Mouse (Mus musculus) stomach, postnatal 0 days (tissue): ENCODE data around the gene Ubr4. TPM values are rescaled to one million over a fixed set of nuclear protein-coding genes. Genes with fewer than 3 reads are reported as not detected.

Experiments
- ATAC-seq: fragments of 200-750 bp; cut with Nextera tagmentation; 2 replicates; pipeline ENCODE4 v1.8.0; 2017; ENCODE audit not compliant: low FRiP score, low TSS enrichment
- DNase-seq: peaks from one replicate; pipeline ENCODE4 v3.0.0-alpha.2; 2016; ENCODE audit warnings: low spot score
- H3K27ac ChIP-seq: fragments of 300-500 bp; sonication (generic); replicated peaks from 2 replicates; pipeline ENCODE4 v1.5.1; 2014; ENCODE audit warnings: mild to moderate bottlenecking, control low read depth
- H3K27me3 ChIP-seq: fragments of 300-500 bp; sonication (generic); 2 replicates; pipeline ENCODE4 v1.6.1; 2014; ENCODE audit warnings: low read length; ENCODE audit not compliant: control insufficient read depth, insufficient read depth
- H3K36me3 ChIP-seq: fragments of 300-500 bp; sonication (generic); 2 replicates; pipeline ENCODE4 v1.6.1; 2014; ENCODE audit warnings: low read length, mixed read lengths; ENCODE audit not compliant: control insufficient read depth, insufficient read depth
- H3K4me1 ChIP-seq: fragments of 300-500 bp; sonication (generic); replicated peaks from 2 replicates; pipeline ENCODE4 v1.6.1; 2014; ENCODE audit warnings: antibody characterized with exemption; ENCODE audit not compliant: control insufficient read depth, insufficient read depth
- H3K4me2 ChIP-seq: fragments of 300-500 bp; sonication (generic); replicated peaks from 2 replicates; pipeline ENCODE4 v1.6.1; 2014; ENCODE audit warnings: low read depth, mild to moderate bottlenecking, control low read depth, moderate library complexity
- H3K4me3 ChIP-seq: fragments of 300-500 bp; sonication (generic); 2 replicates; pipeline ENCODE4 v1.5.1; 2014; ENCODE audit warnings: low read depth, low read length, control low read depth
- H3K9ac ChIP-seq: fragments of 300-500 bp; sonication (generic); 2 replicates; pipeline ENCODE4 v1.6.1; 2014; ENCODE audit warnings: mild to moderate bottlenecking, low read length, control low read depth, mixed read lengths
- H3K9me3 ChIP-seq: fragments of 300-500 bp; sonication (generic); 2 replicates; pipeline ENCODE4 v1.6.1; 2016; ENCODE audit warnings: low read length; ENCODE audit not compliant: control insufficient read depth
- CTCF ChIP-seq: IDR thresholded peaks from 2 replicates; pipeline ENCODE4 v1.5.1; 2016; ENCODE audit warnings: antibody characterized with exemption, low read depth, mild to moderate bottlenecking, moderate library complexity
- EP300 ChIP-seq: optimal IDR thresholded peaks from 2 replicates; pipeline ENCODE3; 2016; ENCODE audit warnings: antibody characterized with exemption
- WGBS: fragments of 180-500 bp; shearing (Covaris S2); extraction: QIAGEN DNeasy Blood & Tissue Kit; methylation state at CpG from one replicate; pipeline ENCODE4 v1.1.7; 2014; 5-methylcytosine and 5-hydroxymethylcytosine counted together
- microRNA-seq: library from miRNA; unstranded; fragments of <30 nt; microRNA quantifications from one replicate; pipeline ENCODE4, GENCODE M21; 2016
- polyA plus RNA-seq: library from polyadenylated mRNA; unstranded; fragments of >200 nt; fragmentation: Nextera tagmentation; extraction: Ambion mirVana; gene quantifications from 2 replicates; pipeline ENCODE4 v1.2.1, GENCODE M21; 2015

Ubr4 gene
- polyA plus RNA-seq, 1 experiment from 2014 or later: 32.8 TPM

- Histone ChIP-seq H3K27ac (no peak overlapping the region), H3K36me3 (no peaks in the 10 kb centered on the region), H3K4me1 (peaks cover 5% of the 10 kb centered on the region; the same call in 1 of the 2 replicates), H3K4me2 (no peak overlapping the region), H3K27me3 (no peaks in the 10 kb centered on the region), H3K4me3 (no peak overlapping the region), H3K9me3 (no peaks in the 10 kb centered on the region), H3K9ac (no peak overlapping the region)
- 64% methylated on average over 9 of the region's 9 CpGs for WGBS
- TF ChIP-seq EP300: no peak
- TF ChIP-seq CTCF: no peak
- ATAC-seq (no peak), DNase-seq (no peak)
Measured at GRCm38 (mm10) chr4:139536706-139537105, 184.3 kb downstream of the Ubr4 start.

Small RNA genes lying within 50 kb of the gene (microRNA-seq; reads per million reads assigned to microRNA genes)
- gene Gm24245 (not detected), gene Gm25732 (not detected)

Other genes with a start within 250 kb of the Ubr4 start
- 569 and 588 TPM in 2 replicates for gene Minos1, start 221.5 kb upstream of the Ubr4 start, polyA plus RNA-seq
- gene Capzb, start 159.7 kb upstream of the Ubr4 start, polyA plus RNA-seq: 341 and 344 TPM in 2 replicates
- 20.9 and 22.2 TPM in 2 replicates for gene Pqlc2, start 41.9 kb upstream of the Ubr4 start, polyA plus RNA-seq
- 73.2 and 73.8 TPM in 2 replicates for gene Akr7a5, start 41.9 kb upstream of the Ubr4 start, polyA plus RNA-seq
- 41.0 and 43.7 TPM in 2 replicates for gene Mrto4, start within 50 bp of the Ubr4 start, polyA plus RNA-seq
- 10.7 and 11.9 TPM in 2 replicates for gene Emc1, start within 50 bp of the Ubr4 start, polyA plus RNA-seq
- 3.8 and 4.0 TPM in 2 replicates for gene Iffo2, start 177.9 kb downstream of the Ubr4 start, polyA plus RNA-seq